Mouse (Mus musculus) colon, adult 2 months (tissue): Measurements from ENCODE around the gene 4930503E14Rik. TPM values are rescaled to one million over a fixed set of nuclear protein-coding genes. Genes with fewer than 3 reads are reported as not detected.

ENCODE experiments used
- polyA plus RNA-seq: library from polyadenylated mRNA; depleted of rRNA; stranded (reverse); fragments of >200 nt; gene quantifications from 2 replicates; pipeline ENCODE4 v1.2.3, GENCODE M21; 2012; rRNA removed

4930503E14Rik gene
- not detected in 2 replicates for polyA plus RNA-seq

GRCm38 (mm10) chr14:44213154-44213553 lies at the start of gene 4930503E14Rik:
Gene 4930503E14Rik, minus strand, starts transcription at chr14:44213254.

GRCm38 (mm10) chr14:44197361-44197760 lies 15.7 kb downstream of the 4930503E14Rik start, which contains the start of gene Gm8212:
Gene Gm8212, plus strand, starts transcription at chr14:44197661.

GRCm38 (mm10) chr14:44123551-44123950 lies 89.5 kb downstream of the 4930503E14Rik start, which contains the start of gene Gm3327:
Gene Gm3327, plus strand, starts transcription at chr14:44123851.

Other genes with a start within 250 kb of the 4930503E14Rik start
- gene Ang6, start 211.0 kb downstream of the 4930503E14Rik start, polyA plus RNA-seq: not detected in 2 replicates
- gene Ear2, start 110.6 kb downstream of the 4930503E14Rik start, polyA plus RNA-seq: 2.3 and 4.2 TPM in 2 replicates
- gene Gm3327, start 89.4 kb downstream of the 4930503E14Rik start, polyA plus RNA-seq: not detected in 2 replicates
- not detected in 2 replicates for gene Gm8212, start 15.6 kb downstream of the 4930503E14Rik start, polyA plus RNA-seq
- not detected in 2 replicates for gene Gm8220, start 72.3 kb upstream of the 4930503E14Rik start, polyA plus RNA-seq
- not detected in 2 replicates for gene Gm5930, start 125.3 kb upstream of the 4930503E14Rik start, polyA plus RNA-seq
- not detected in 2 replicates for gene Gm8229, start 152.1 kb upstream of the 4930503E14Rik start, polyA plus RNA-seq
- gene Gm3371, start 197.4 kb upstream of the 4930503E14Rik start, polyA plus RNA-seq: not detected in 2 replicates
- gene Gm8232, start 220.4 kb upstream of the 4930503E14Rik start, polyA plus RNA-seq: not detected in 2 replicates